Mouse (Mus musculus): ENCODE results near the gene Rbm7.
"Not testable (repeated sequence)": the region's sequence is repeated elsewhere in the genome, so short reads cannot be mapped to it uniquely, and the experiment has no call there.

Gene Rbm7

GRCm38 (mm10) chr9:48494817-48495547 is at the start of gene Rbm7, which contains the start of gene Gm5617:
TSS of gene Rbm7 (minus strand) at chr9:48495299.
TSS of gene Gm5617 (plus strand) at chr9:48495442.
- DNase-seq (ENCODE audit: low spot score in 2 of 2), result peak; percentile 89 to 95

DNA sequence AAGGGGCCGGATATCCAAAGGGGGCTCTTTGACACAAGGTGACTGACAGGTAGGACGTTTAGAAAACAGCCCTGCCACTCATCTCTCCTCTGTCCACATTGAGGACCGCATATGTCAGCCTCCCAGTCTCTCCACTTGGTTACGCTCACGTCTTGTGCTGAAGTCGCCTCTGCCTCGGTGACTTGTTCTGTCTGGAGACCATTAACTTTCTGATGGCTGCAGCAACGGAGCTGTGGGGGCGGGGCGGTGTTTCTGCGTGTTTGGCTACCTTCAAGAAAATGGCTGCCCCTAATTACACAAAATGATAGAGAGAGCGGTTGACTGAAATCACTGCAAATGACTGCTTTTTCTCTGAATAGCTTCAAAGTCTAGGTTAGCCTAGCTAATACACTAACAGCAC is 43.6 kb upstream of the Rbm7 start:
- peak in 1 of 2 experiments; percentile 8 for DNase-seq (ENCODE audit: low spot score in 2 of 2)

DNA sequence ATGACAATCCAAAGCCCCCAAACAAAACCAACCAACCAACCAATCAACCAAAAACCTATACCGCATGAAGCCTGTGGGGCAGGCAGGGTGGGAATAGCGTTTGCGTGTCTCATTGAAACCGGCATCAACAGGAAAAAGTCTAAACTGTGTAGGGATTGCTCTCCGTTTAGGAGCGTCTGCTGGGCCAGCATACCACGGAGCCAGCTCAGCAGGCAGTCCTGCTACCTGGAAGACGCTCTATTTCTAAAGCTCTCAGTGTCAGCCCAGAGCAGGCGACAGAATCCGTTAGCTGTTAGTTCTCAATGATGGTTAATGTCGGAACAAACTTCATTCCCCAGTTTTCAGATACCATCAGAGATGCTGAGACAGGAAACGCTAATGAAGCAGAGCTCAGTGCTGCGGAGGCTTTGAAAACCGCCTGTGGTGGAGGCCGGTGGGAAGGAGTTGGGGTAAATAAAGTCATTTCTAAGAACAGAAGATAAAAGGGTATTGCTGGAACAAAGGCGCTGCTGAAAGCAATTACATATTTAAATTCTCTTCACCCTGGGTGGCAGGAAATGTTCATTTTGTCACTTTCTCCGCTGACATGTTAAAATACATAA is 43.0 kb upstream of the Rbm7 start:
- no peak for DNase-seq (ENCODE audit: low spot score in 2 of 2)

- not testable (repeated sequence) for DNase-seq (ENCODE audit: low spot score in 2 of 2)
These were observed 42.5 kb upstream of the Rbm7 start for GRCm38 (mm10) chr9:48537616-48538015.

DNA sequence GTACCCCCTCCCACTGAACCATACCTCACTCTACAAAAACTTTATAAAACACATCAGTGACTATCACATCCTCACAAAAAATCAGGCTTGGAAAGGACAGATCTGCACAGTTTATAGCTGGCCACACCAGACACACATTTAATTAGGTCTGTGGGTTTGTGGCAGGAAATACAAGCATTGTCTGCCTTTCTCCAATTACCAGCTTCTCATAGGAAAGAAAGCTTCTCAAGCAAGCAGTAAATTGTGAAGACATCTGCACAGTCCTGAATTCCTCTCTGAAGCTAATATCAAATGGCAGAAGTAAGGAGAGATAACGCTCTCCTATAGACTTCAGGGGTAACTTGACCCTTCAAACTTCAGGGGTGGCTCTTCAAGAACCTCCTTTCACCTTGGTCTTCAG is 41.3 kb upstream of the Rbm7 start:
- DNase-seq (ENCODE audit: low spot score in 2 of 2), result no peak

GRCm38 (mm10) chr9:48532730-48533129 is 37.6 kb upstream of the Rbm7 start:
- DNase-seq (ENCODE audit: low spot score in 2 of 2), result no peak

- DNase-seq (ENCODE audit: low spot score in 2 of 2), result no peak
These were observed 37.1 kb upstream of the Rbm7 start for GRCm38 (mm10) chr9:48532203-48532602.

- DNase-seq (ENCODE audit: low spot score in 2 of 2), result peak in 1 of 2 experiments; percentile 13
These were observed 36.2 kb upstream of the Rbm7 start for GRCm38 (mm10) chr9:48531294-48531693.

GRCm38 (mm10) chr9:48526520-48526919 is 31.4 kb upstream of the Rbm7 start:
- no peak for DNase-seq (ENCODE audit: low spot score in 2 of 2)

GRCm38 (mm10) chr9:48525566-48525965 is 30.5 kb upstream of the Rbm7 start:
- DNase-seq (ENCODE audit: low spot score in 2 of 2), result no peak

DNA sequence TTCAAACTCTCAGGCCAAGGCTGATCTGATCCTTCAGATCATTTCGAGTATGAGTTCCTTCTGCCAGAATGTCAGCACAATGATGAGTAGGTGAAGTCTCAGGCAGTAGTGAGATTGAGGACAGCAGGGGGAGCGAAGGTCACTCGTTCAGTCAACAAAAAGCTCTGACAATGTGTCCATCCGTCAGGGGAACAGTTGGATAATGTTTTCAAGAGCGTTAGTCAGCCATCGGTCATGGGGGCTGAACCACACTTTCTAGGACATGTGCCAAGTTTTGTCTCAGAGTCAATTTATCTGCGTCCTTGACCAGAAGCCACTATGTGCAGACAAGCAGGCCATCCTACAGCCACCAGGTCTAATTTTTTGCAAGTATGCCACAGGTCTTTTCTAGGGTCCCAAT is 25.3 kb upstream of the Rbm7 start:
- DNase-seq (ENCODE audit: low spot score in 2 of 2), result not testable (repeated sequence)

- no peak for DNase-seq (ENCODE audit: low spot score in 2 of 2)
These were observed 22.5 kb upstream of the Rbm7 start for GRCm38 (mm10) chr9:48517372-48518130.

DNA sequence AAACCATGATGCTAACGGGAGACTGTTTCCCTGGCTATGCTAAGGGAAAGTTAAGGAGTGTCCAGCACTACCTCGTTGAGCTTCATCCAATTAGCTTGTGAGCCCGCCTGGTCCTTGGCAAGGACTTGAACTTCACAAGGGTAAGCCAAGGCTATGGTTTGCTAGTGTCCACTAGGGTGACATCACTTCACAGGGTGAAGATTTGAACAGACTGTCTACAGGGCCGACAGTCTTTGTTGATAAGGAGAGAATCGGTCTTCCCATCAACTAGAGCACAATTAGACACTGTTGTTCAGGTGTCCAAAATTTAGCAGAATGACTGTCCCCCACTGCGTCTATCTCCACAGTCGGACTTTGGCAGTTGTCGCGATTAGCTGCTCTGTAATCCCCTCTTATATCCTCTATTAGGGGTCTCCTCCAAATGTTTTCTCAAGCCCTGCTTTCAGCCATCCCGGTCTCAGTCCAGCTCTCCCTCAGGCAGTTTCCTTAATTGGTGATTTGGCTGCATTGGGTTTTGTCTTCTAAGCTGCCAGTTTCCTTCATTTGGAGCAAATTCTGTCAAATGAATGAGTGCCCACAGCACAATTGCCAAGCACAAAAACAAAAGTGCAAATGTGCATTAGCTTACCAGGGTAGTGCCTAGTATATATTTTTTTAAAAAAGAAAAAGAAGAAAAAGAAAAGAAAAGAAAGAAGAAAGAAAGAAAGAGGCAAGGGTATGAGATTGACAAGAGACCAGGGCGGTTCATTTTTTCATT is 21.7 kb upstream of the Rbm7 start:
- no peak for DNase-seq (ENCODE audit: low spot score in 2 of 2)

GRCm38 (mm10) chr9:48515332-48515731 is 20.2 kb upstream of the Rbm7 start:
- DNase-seq (ENCODE audit: low spot score in 2 of 2), result no peak

GRCm38 (mm10) chr9:48510134-48510533 is 15.0 kb upstream of the Rbm7 start:
- no peak for DNase-seq (ENCODE audit: low spot score in 2 of 2)

- DNase-seq (ENCODE audit: low spot score in 2 of 2), result peak in 1 of 2 experiments; percentile 23
These were observed 9.8 kb upstream of the Rbm7 start for GRCm38 (mm10) chr9:48504741-48505365.

- DNase-seq (ENCODE audit: low spot score in 2 of 2), result no peak
These were observed 7.9 kb upstream of the Rbm7 start for GRCm38 (mm10) chr9:48503001-48503400.

GRCm38 (mm10) chr9:48501192-48501591 is 6.1 kb upstream of the Rbm7 start:
- DNase-seq (ENCODE audit: low spot score in 2 of 2), result no peak

- no peak for DNase-seq (ENCODE audit: low spot score in 2 of 2)
These were observed 441 bp upstream of the Rbm7 start for GRCm38 (mm10) chr9:48495548-48495932.

DNA sequence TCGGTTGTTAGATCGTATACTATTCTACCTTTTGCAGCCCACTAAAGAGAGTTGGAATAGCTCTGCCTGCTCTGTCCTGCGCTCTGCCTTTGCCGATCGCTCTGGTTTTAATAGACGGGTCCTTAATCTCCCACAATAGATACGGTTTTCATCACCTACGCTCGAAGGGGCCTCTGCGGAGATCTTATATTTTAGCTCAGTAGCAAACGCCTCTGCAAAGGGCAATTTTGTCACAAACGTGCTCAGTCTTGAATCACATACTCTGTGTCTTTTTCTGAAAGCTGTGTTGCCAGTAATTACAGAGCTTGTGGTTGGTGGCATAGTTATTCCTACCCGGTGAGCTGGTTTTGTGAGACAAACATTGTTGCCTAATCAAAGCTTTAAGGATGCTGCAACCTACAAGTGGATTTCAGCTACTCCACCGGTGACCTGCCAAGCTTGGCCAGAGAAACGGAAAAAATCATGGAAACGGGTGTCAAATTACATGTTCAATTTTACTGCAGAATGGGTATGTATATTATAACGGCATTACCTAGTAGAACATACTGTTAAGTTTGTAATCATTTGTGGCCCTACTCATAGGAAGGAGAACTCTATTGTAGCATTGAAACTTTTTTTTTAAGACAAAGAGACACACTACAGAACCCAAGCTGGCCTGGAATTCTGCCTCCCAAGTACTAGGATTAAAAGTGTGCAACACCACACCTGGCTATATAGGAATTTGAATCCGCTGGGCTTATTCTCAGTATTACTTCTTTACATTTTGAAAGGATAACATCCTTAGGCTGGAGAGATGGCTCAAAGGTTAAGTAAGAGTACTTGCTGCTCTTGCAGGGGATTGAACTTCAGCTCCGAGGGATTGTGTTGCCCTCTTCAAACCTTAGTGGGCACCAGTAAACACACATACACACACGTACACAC is 13.6 kb downstream of the Rbm7 start:
- no peak for DNase-seq (ENCODE audit: low spot score in 2 of 2)

Measured in left cerebral cortex, adult 9 months (tissue).